Mouse (Mus musculus) forebrain, postnatal 0 days (tissue): Measurements from ENCODE around the gene Uvrag. TPM values are rescaled to one million over a fixed set of nuclear protein-coding genes. Genes with fewer than 3 reads are reported as not detected.

Experiments used
- ATAC-seq: fragments of 200-750 bp; cut with Nextera tagmentation; 2 replicates; pipeline ENCODE4 v1.8.0; 2017; ENCODE audit warnings: mild to moderate bottlenecking, moderate library complexity
- DNase-seq: peaks from one replicate; pipeline ENCODE4 v3.0.0-alpha.2; 2015
- H3K27ac ChIP-seq: fragments of 300-500 bp; sonication (generic); 2 replicates; pipeline ENCODE4 v1.5.1; 2014; ENCODE audit warnings: low read depth, mild to moderate bottlenecking, antibody characterized with exemption, low read length, moderate library complexity, mixed read lengths
- H3K27me3 ChIP-seq: fragments of 300-500 bp; sonication (generic); 2 replicates; pipeline ENCODE4 v1.6.1; 2014; ENCODE audit warnings: mild to moderate bottlenecking, low read length, mixed read lengths; ENCODE audit not compliant: insufficient read depth
- H3K36me3 ChIP-seq: fragments of 300-500 bp; sonication (generic); 2 replicates; pipeline ENCODE4 v1.6.1; 2014; ENCODE audit warnings: mild to moderate bottlenecking, moderate library complexity; ENCODE audit not compliant: insufficient read depth
- H3K4me1 ChIP-seq: fragments of 300-500 bp; sonication (generic); 2 replicates; pipeline ENCODE4 v1.6.1; 2014; ENCODE audit warnings: antibody characterized with exemption; ENCODE audit not compliant: insufficient read depth
- H3K4me2 ChIP-seq: fragments of 300-500 bp; sonication (generic); 2 replicates; pipeline ENCODE4 v1.6.1; 2014; ENCODE audit warnings: low read depth, mild to moderate bottlenecking, moderate library complexity
- H3K4me3 ChIP-seq: fragments of 300-500 bp; sonication (generic); 2 replicates; pipeline ENCODE4 v1.5.1; 2014; ENCODE audit warnings: low read depth, low read length, mixed read lengths
- H3K9ac ChIP-seq: fragments of 300-500 bp; sonication (generic); 2 replicates; pipeline ENCODE4 v1.6.1; 2014; ENCODE audit warnings: mild to moderate bottlenecking
- H3K9me3 ChIP-seq: fragments of 300-500 bp; sonication (generic); 2 replicates; pipeline ENCODE4 v1.6.1; 2016; ENCODE audit warnings: low read length
- CTCF ChIP-seq: sonication (generic); IDR thresholded peaks from 2 replicates; pipeline ENCODE4 v1.5.1; 2016; ENCODE audit warnings: antibody characterized with exemption, control low read depth, low read depth
- WGBS: fragments of 180-500 bp; shearing (Covaris S2); extraction: QIAGEN DNeasy Blood & Tissue Kit; methylation state at CpG from one replicate; pipeline ENCODE4 v1.1.7; 2014; 5-methylcytosine and 5-hydroxymethylcytosine counted together
- polyA plus RNA-seq: library from polyadenylated mRNA; unstranded; fragments of >200 nt; fragmentation: Nextera tagmentation; extraction: Ambion mirVana; gene quantifications from 2 replicates; pipeline ENCODE4 v1.2.1, GENCODE M21; 2015
- total RNA-seq: library from RNA; depleted of rRNA; stranded (reverse); fragments of >200 nt; gene quantifications from 2 replicates; pipeline ENCODE4 v1.2.3, GENCODE M21; 2014

Gene Uvrag
- total and polyA plus RNA-seq, 2 experiments from 2014 or later = 18.6 to 18.8 TPM

- no peak for TF ChIP-seq CTCF
- DNase-seq (no peak), ATAC-seq (no peak)
- no peak overlapping the region for H3K27ac ChIP-seq
- H3K27me3 ChIP-seq = no peaks in the 10 kb centered on the region
- H3K9me3 ChIP-seq = no peaks in the 10 kb centered on the region
- WGBS = 84% methylated on average over 8 of the region's 8 CpGs
- H3K4me2 ChIP-seq = no peak overlapping the region
- H3K9ac ChIP-seq = no peak overlapping the region
- H3K4me1 ChIP-seq = no peaks in the 10 kb centered on the region
- no peak overlapping the region for H3K4me3 ChIP-seq
- no peaks in the 10 kb centered on the region for H3K36me3 ChIP-seq
Observed at GRCm38 (mm10) chr7:98960274-98960673, 180.7 kb downstream of the Uvrag start.

GRCm38 (mm10) chr7:98959246-98959645, 181.7 kb downstream of the Uvrag start:
- no peak overlapping the region for H3K4me3 ChIP-seq
- H3K27ac ChIP-seq = no peak overlapping the region
- H3K27me3 ChIP-seq = no peaks in the 10 kb centered on the region
- WGBS = 86% methylated on average over 5 of the region's 5 CpGs
- H3K36me3 ChIP-seq = no peaks in the 10 kb centered on the region
- ATAC-seq (no peak), DNase-seq (no peak)
- no peak overlapping the region for H3K9ac ChIP-seq
- H3K4me1 ChIP-seq = no peaks in the 10 kb centered on the region
- H3K9me3 ChIP-seq = no peaks in the 10 kb centered on the region
- TF ChIP-seq CTCF = no peak
- H3K4me2 ChIP-seq = no peak overlapping the region

- Histone ChIP-seq H3K4me2 (no peak overlapping the region), H3K27ac (no peak overlapping the region), H3K27me3 (no peaks in the 10 kb centered on the region), H3K9me3 (no peaks in the 10 kb centered on the region), H3K9ac (no peak overlapping the region), H3K36me3 (no peaks in the 10 kb centered on the region), H3K4me3 (no peak overlapping the region), H3K4me1 (no peaks in the 10 kb centered on the region)
- ATAC-seq (no peak), DNase-seq (no peak)
- TF ChIP-seq CTCF = no peak
- 34% methylated on average over 11 of the region's 11 CpGs for WGBS
Observed at GRCm38 (mm10) chr7:98958172-98958571, 182.8 kb downstream of the Uvrag start.

DNA sequence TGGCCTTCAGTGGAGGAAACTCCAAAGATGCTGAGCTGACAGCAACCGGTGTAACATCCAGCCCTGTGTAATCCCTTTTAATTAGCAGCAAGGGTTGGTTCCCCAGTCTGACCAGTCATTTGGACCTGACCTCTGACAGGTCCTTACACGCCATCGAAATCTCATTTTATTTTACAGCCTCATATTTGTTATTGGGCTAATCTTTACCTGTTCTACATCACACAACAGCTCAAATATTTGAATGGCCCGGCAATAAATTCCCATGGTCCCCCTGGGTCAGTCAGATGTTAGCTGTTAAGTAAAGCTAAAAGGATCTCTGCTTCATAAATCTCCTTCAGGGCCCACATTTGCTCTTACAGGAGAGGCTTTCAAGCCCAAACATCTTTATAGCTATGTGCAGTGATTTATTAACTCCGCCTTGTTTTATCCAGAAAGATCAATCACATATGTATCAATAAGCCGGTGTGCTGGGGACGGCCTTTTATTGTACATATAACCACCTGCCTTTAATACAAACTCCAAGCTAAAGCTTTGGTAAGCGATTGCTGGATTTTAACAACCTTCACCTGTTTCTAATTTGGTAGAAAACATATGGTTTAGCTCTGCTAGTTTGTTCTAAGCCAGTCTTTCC, 183.7 kb downstream of the Uvrag start:
- no peak overlapping the region for H3K4me3 ChIP-seq
- H3K27me3 ChIP-seq = no peaks in the 10 kb centered on the region
- no peak for TF ChIP-seq CTCF
- no peaks in the 10 kb centered on the region for H3K36me3 ChIP-seq
- no peak for ATAC-seq
- no peaks in the 10 kb centered on the region for H3K9me3 ChIP-seq
- H3K4me1 ChIP-seq = no peaks in the 10 kb centered on the region
- DNase-seq = no peak
- H3K9ac ChIP-seq = no peak overlapping the region
- H3K4me2 ChIP-seq = no peak overlapping the region
- H3K27ac ChIP-seq = no peak overlapping the region
- 82% methylated on average over 8 of the region's 8 CpGs for WGBS

DNA sequence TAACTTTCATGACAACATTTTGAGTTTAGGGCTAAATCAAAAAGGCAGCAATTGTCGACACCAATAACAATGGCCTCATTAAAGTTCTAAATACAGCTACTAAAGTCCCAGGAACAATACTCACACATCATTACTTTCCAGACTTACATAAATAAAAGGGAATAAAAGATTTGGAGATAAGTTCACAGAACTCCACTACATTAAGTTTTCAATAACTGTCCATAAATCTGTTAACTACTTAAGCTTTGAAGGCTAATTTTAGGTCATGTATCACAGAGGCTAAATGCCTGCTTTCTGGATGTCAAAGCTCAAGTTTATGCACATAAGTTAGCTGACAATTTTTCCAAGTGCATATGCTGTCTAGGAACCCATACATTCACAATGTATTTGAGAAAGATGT, 184.3 kb downstream of the Uvrag start:
- Histone ChIP-seq H3K4me1 (no peaks in the 10 kb centered on the region), H3K9ac (no peak overlapping the region), H3K4me3 (no peak overlapping the region), H3K27ac (no peak overlapping the region), H3K36me3 (no peaks in the 10 kb centered on the region), H3K4me2 (no peak overlapping the region), H3K9me3 (no peaks in the 10 kb centered on the region), H3K27me3 (no peaks in the 10 kb centered on the region)
- TF ChIP-seq CTCF = no peak
- no peak for ATAC-seq
- DNase-seq = no peak
- 57% methylated on average over 1 of the region's 1 CpGs for WGBS

DNA sequence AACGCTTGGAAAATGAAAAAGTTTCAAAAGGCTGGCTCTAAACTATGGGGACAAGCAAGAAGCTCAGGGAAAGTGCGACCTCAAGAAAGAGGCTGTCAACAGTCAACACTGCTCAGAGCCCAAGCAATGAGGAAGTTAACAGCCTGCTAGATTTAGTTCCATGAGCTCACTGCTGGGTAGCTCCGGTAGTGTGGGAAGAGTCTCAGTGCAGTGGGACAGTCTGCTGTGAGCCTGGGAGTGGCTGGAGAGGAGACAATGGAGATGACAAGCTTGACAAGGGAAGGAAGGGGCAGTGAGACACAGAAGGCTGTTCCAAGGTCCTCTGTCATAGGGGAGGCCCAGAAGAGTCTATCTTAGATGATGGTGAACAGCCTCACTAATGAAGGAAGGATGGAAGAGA, 187.3 kb downstream of the Uvrag start:
- no peak for TF ChIP-seq CTCF
- DNase-seq (no peak), ATAC-seq (no peak)
- Histone ChIP-seq H3K9ac (no peak overlapping the region), H3K4me2 (no peak overlapping the region), H3K4me1 (no peaks in the 10 kb centered on the region), H3K36me3 (no peaks in the 10 kb centered on the region), H3K27me3 (no peaks in the 10 kb centered on the region), H3K9me3 (no peaks in the 10 kb centered on the region), H3K27ac (no peak overlapping the region), H3K4me3 (no peak overlapping the region)
- 92% methylated on average over 3 of the region's 3 CpGs for WGBS

GRCm38 (mm10) chr7:98944986-98945385, 196.0 kb downstream of the Uvrag start:
- no peak overlapping the region for H3K27ac ChIP-seq
- H3K4me2 ChIP-seq = no peak overlapping the region
- H3K36me3 ChIP-seq = no peaks in the 10 kb centered on the region
- H3K9ac ChIP-seq = no peak overlapping the region
- 74% methylated on average over 3 of the region's 3 CpGs for WGBS
- no peak for ATAC-seq
- H3K27me3 ChIP-seq = no peaks in the 10 kb centered on the region
- no peaks in the 10 kb centered on the region for H3K4me1 ChIP-seq
- DNase-seq = no peak
- no peaks in the 10 kb centered on the region for H3K9me3 ChIP-seq
- no peak overlapping the region for H3K4me3 ChIP-seq
- TF ChIP-seq CTCF = no peak
